Mouse (Mus musculus): Measurements from ENCODE around the gene Adamtsl2. TPM values are rescaled to one million over a fixed set of nuclear protein-coding genes. Genes with fewer than 3 reads are reported as not detected.

Adamtsl2 gene
- polyA plus RNA-seq, 1 experiment from 2014 or later = 1.7 TPM

Other genes starting within 250 kb of the Adamtsl2 start
- 0.21 TPM in 1 of 2 replicates, not detected in the other for gene Abo, start 214.4 kb upstream of the Adamtsl2 start, polyA plus RNA-seq (2015; fragmentation: Nextera tagmentation; extraction: Ambion mirVana)
- 21.0 and 23.3 TPM in 2 replicates for gene Surf6, start 176.5 kb upstream of the Adamtsl2 start, polyA plus RNA-seq (2015; fragmentation: Nextera tagmentation; extraction: Ambion mirVana)
- gene Med22, start 168.7 kb upstream of the Adamtsl2 start, polyA plus RNA-seq (2015; fragmentation: Nextera tagmentation; extraction: Ambion mirVana) = 36.1 and 39.4 TPM in 2 replicates
- 575 and 620 TPM in 2 replicates for gene Rpl7a, start 168.6 kb upstream of the Adamtsl2 start, polyA plus RNA-seq (2015; fragmentation: Nextera tagmentation; extraction: Ambion mirVana)
- gene Surf2, start 163.0 kb upstream of the Adamtsl2 start, polyA plus RNA-seq (2015; fragmentation: Nextera tagmentation; extraction: Ambion mirVana) = 41.9 and 45.9 TPM in 2 replicates
- 76.1 and 83.5 TPM in 2 replicates for gene Surf1, start 162.8 kb upstream of the Adamtsl2 start, polyA plus RNA-seq (2015; fragmentation: Nextera tagmentation; extraction: Ambion mirVana)
- 269 and 299 TPM in 2 replicates for gene Surf4, start 145.5 kb upstream of the Adamtsl2 start, polyA plus RNA-seq (2015; fragmentation: Nextera tagmentation; extraction: Ambion mirVana)
- gene Stkld1, start 145.3 kb upstream of the Adamtsl2 start, polyA plus RNA-seq (2015; fragmentation: Nextera tagmentation; extraction: Ambion mirVana) = 0.06 TPM in 1 of 2 replicates, not detected in the other
- gene Rexo4, start 115.0 kb upstream of the Adamtsl2 start, polyA plus RNA-seq (2015; fragmentation: Nextera tagmentation; extraction: Ambion mirVana) = 46.8 and 47.7 TPM in 2 replicates
- 0.33 and 0.34 TPM in 2 replicates for gene Adamts13, start 106.0 kb upstream of the Adamtsl2 start, polyA plus RNA-seq (2015; fragmentation: Nextera tagmentation; extraction: Ambion mirVana)
- 52.9 and 54.3 TPM in 2 replicates for gene Cacfd1, start 69.5 kb upstream of the Adamtsl2 start, polyA plus RNA-seq (2015; fragmentation: Nextera tagmentation; extraction: Ambion mirVana)
- gene Slc2a6, start 51.4 kb upstream of the Adamtsl2 start, polyA plus RNA-seq (2015; fragmentation: Nextera tagmentation; extraction: Ambion mirVana) = 0.84 and 1.0 TPM in 2 replicates
- gene Mymk, start 7.2 kb upstream of the Adamtsl2 start, polyA plus RNA-seq (2015; fragmentation: Nextera tagmentation; extraction: Ambion mirVana) = 0.12 and 0.22 TPM in 2 replicates
- gene Fam163b, start 63.1 kb downstream of the Adamtsl2 start, polyA plus RNA-seq (2015; fragmentation: Nextera tagmentation; extraction: Ambion mirVana) = 0.11 and 0.16 TPM in 2 replicates
- 1.0 and 1.4 TPM in 2 replicates for gene Dbh, start 85.9 kb downstream of the Adamtsl2 start, polyA plus RNA-seq (2015; fragmentation: Nextera tagmentation; extraction: Ambion mirVana)
- gene Sardh, start 169.0 kb downstream of the Adamtsl2 start, polyA plus RNA-seq (2015; fragmentation: Nextera tagmentation; extraction: Ambion mirVana) = 9.5 and 10.1 TPM in 2 replicates